Mouse (Mus musculus) thymus, postnatal 4 days (tissue): ENCODE data around the gene Sumf1.

Source experiments
- DNase-seq: peaks from one replicate; pipeline ENCODE4 v3.0.0; 2021

The Sumf1 gene

GRCm38 (mm10) chr6:108145941-108146588 lies 39.3 kb downstream of the Sumf1 start:
- DNase-seq: no peak

GRCm38 (mm10) chr6:108145241-108145640 lies 40.1 kb downstream of the Sumf1 start:
- DNase-seq: no peak

- DNase-seq: no peak
Measured at GRCm38 (mm10) chr6:108142796-108143195, 42.6 kb downstream of the Sumf1 start.

GRCm38 (mm10) chr6:108140722-108141490 lies 44.5 kb downstream of the Sumf1 start:
- DNase-seq: no peak

- DNase-seq: no peak
Measured at GRCm38 (mm10) chr6:108137031-108137430, 48.4 kb downstream of the Sumf1 start.

- DNase-seq: no peak
Measured at GRCm38 (mm10) chr6:108136286-108136685, 49.1 kb downstream of the Sumf1 start.

GRCm38 (mm10) chr6:108132268-108132935 lies 53.0 kb downstream of the Sumf1 start:
- no peak for DNase-seq

- no peak for DNase-seq
Measured at GRCm38 (mm10) chr6:108130718-108131117, 54.7 kb downstream of the Sumf1 start.

GRCm38 (mm10) chr6:108126631-108127030 lies 58.8 kb downstream of the Sumf1 start:
- no peak for DNase-seq

- DNase-seq: no peak
Measured at GRCm38 (mm10) chr6:108125474-108125873, 59.9 kb downstream of the Sumf1 start.

GRCm38 (mm10) chr6:108117881-108118280 lies 67.5 kb downstream of the Sumf1 start:
- no peak for DNase-seq

GRCm38 (mm10) chr6:108114971-108115370 lies 70.4 kb downstream of the Sumf1 start:
- no peak for DNase-seq

GRCm38 (mm10) chr6:108111693-108112092 lies 73.7 kb downstream of the Sumf1 start:
- DNase-seq: no peak

- no peak for DNase-seq
Measured at GRCm38 (mm10) chr6:108110336-108110735, 75.0 kb downstream of the Sumf1 start.

- no peak for DNase-seq
Measured at GRCm38 (mm10) chr6:108107376-108107775, 78.0 kb downstream of the Sumf1 start.

GRCm38 (mm10) chr6:108101936-108102830 lies 83.2 kb downstream of the Sumf1 start:
- no peak for DNase-seq

- DNase-seq: no peak
Measured at GRCm38 (mm10) chr6:108098846-108099217, 86.5 kb downstream of the Sumf1 start.

GRCm38 (mm10) chr6:108098171-108098845 lies 87.1 kb downstream of the Sumf1 start:
- peak; percentile 63 for DNase-seq

- DNase-seq: no peak
Measured at GRCm38 (mm10) chr6:108095445-108095844, 89.9 kb downstream of the Sumf1 start.

- no peak for DNase-seq
Measured at GRCm38 (mm10) chr6:108093449-108093848, 91.9 kb downstream of the Sumf1 start.

GRCm38 (mm10) chr6:108092646-108093045 lies 92.7 kb downstream of the Sumf1 start:
- DNase-seq: no peak

GRCm38 (mm10) chr6:108091296-108091695 lies 94.1 kb downstream of the Sumf1 start:
- no peak for DNase-seq
